Mouse (Mus musculus) activated CD4-positive, CD25-positive, alpha-beta regulatory T cell, adult 4 months (primary cell): Measurements from ENCODE around the gene Cast. TPM values are rescaled to one million over a fixed set of nuclear protein-coding genes. Genes with fewer than 3 reads are reported as not detected.

ENCODE experiments used
- ATAC-seq: one replicate; pipeline ENCODE4 v1.8.0; 2017
- polyA plus RNA-seq, 2 experiments: library from polyadenylated mRNA; unstranded; fragments of 100-300 nt; shearing (Covaris generic); gene quantifications; one replicate each; pipeline ENCODE4 v1.2.1; 2017

The Cast gene
- polyA plus RNA-seq, 2 experiments from 2014 or later, result 196 to 222 TPM

- ATAC-seq, result no peak
Measured at GRCm38 (mm10) chr13:74695497-74696193, 113.0 kb downstream of the Cast start.

Other genes with a start within 250 kb of the Cast start
- 100 to 1,000 TPM in 1 of 2 experiments, 10 to 100 TPM in 1; 67.3 to 126 TPM for gene Erap1, start 169.2 kb downstream of the Cast start, polyA plus RNA-seq